8 mouse cellular contexts compared by ENCODE assay signal in genomic region chr6:112274261-112275055, GRCm38 (mm10). TPM values are rescaled to one million over a fixed set of nuclear protein-coding genes. Genes with fewer than 3 reads are reported as not detected.
A peak's percentile ranks its signal among the peaks of the same experiment; 100 is the strongest.
DNase-seq lines count a peak whose midpoint lies in the region; ATAC-seq lines count a peak whose summit lies in the region.

No protein-coding gene starts in this region.

- no peaks in the 10 kb centered on the region; the same call in 1 of the 2 replicates for H3K4me1 ChIP-seq in hindbrain, embryonic 11.5 days (replicated peaks; ENCODE audit: control insufficient read depth, insufficient read depth, low read length)

- no peak overlapping the region for H3K9ac ChIP-seq in hindbrain, embryonic 11.5 days (ENCODE audit: low read depth, low read length)

- no peak overlapping the region for H3K27ac ChIP-seq in hindbrain, embryonic 11.5 days (ENCODE audit: low read depth, low read length)

- peak; percentile 2 for DNase-seq in cerebellum, adult 11 months
- DNase-seq in gastrocnemius, adult 18-20 months (ENCODE audit: low spot score) = peak; percentile 75
- peak; percentile 49 for DNase-seq in hindbrain, embryonic 11.5 days (ENCODE audit: low spot score)
- peak; percentile 64 to 70 for DNase-seq in layer of hippocampus, postnatal 10 days (ENCODE audit: low spot score in 2 of 2)
- DNase-seq in right cerebral cortex, postnatal 36 days (ENCODE audit: low spot score in 2 of 2) = peak; percentile 16

- H3K4me3 ChIP-seq in hindbrain, embryonic 11.5 days (ENCODE audit: low read depth, low read length) = no peak overlapping the region

- H3K36me3 ChIP-seq in hindbrain, embryonic 11.5 days (ENCODE audit: control insufficient read depth, insufficient read depth, low read length) = no peaks in the 10 kb centered on the region

- 41% methylated on average over 9 of the region's 9 CpGs for WGBS in hindbrain, embryonic 11.5 days

- H3K9me3 ChIP-seq in hindbrain, embryonic 11.5 days (ENCODE audit: control insufficient read depth, low read length) = no peaks in the 10 kb centered on the region

- peak overlapping the region; percentile 49; the same call in 1 of the 2 replicates for H3K4me2 ChIP-seq in hindbrain, embryonic 11.5 days (replicated peaks; ENCODE audit: low read depth, low read length)

- no peaks in the 10 kb centered on the region for H3K27me3 ChIP-seq in hindbrain, embryonic 11.5 days (ENCODE audit: control insufficient read depth, insufficient read depth, low read length)

- ATAC-seq in cerebellum, adult (ENCODE audit: insufficient number of reproducible peaks, low FRiP score, low TSS enrichment) = no peak
- ATAC-seq in common myeloid progenitor, adult 5-6 weeks (replicated peaks; ENCODE audit: low read depth, poor library complexity, severe bottlenecking) = peak; percentile 77
- peak; percentile 78 for ATAC-seq in hindbrain, embryonic 11.5 days (ENCODE audit: low FRiP score)
- ATAC-seq in megakaryocyte-erythroid progenitor cell, adult 5-6 weeks (replicated peaks; ENCODE audit: low FRiP score, low TSS enrichment, poor library complexity, severe bottlenecking) = peak; percentile 69

RNA-seq across cellular contexts. Expression of gene Lmcd1, which starts 0.9 kb away (rescaled TPM):
- total RNA-seq in common myeloid progenitor, adult 5-6 weeks (2017) = 2.1 and 3.9 TPM in 2 replicates
- total RNA-seq in gastrocnemius, adult 18-20 months (2021) = 100 to 1,000 TPM; 109 to 237 TPM
- polyA plus RNA-seq in hindbrain, embryonic 11.5 days (2014; fragmentation: Nextera tagmentation; extraction: Ambion mirVana) = 6.6 and 8.4 TPM in 2 replicates
- 1 to 10 TPM; 7.2 to 7.9 TPM for total RNA-seq in layer of hippocampus, postnatal 10 days (2021)
- 11.3 and 18.7 TPM in 2 replicates for total RNA-seq in megakaryocyte-erythroid progenitor cell, adult 5-6 weeks (2014; fragmentation: Nextera tagmentation)
- 2.9 and 10.7 TPM in 2 replicates for total RNA-seq in megakaryocyte-erythroid progenitor cell, adult 5-6 weeks (2017)

Comparison
In these comparisons a context has a peak if more than half of its experiments do, and no peak if none do; other contexts are left out.
1. DNase-seq: peak in every context shown above with its lines; median percentile 75 in gastrocnemius, adult 18-20 months; 67 in layer of hippocampus, postnatal 10 days; 49 in hindbrain, embryonic 11.5 days; 16 in right cerebral cortex, postnatal 36 days; 2 in cerebellum, adult 11 months.
2. RNA of gene Lmcd1, which starts 0.9 kb away (total RNA-seq): 109 to 237 TPM in gastrocnemius, adult 18-20 months; 2.9 to 18.7 TPM in megakaryocyte-erythroid progenitor cell, adult 5-6 weeks, 7.2 to 7.9 TPM in layer of hippocampus, postnatal 10 days and 2.1 to 3.9 TPM in common myeloid progenitor, adult 5-6 weeks; every median in the first group is over 4 times any median in the second.